In genomic region chrX:16913118-16913517, GRCm38 (mm10) we compare ENCODE assay signal across 6 mouse cellular contexts. TPM values are rescaled to one million over a fixed set of nuclear protein-coding genes. Genes with fewer than 3 reads are reported as not detected.
"Had no signal": no experiment of that assay in that cellular context is flagged by ENCODE, and none has a peak within 500 bp of the region (broad histone marks: within the 10 kb centered on the region; RNA-seq: fewer than 3 reads in every experiment).

No protein-coding gene starts in this region.

- DNase-seq: kidney, postnatal 14 days; lung, postnatal 36 days; right cerebral cortex, adult 18-20 months; right cerebral cortex, postnatal 25 days; thymus, postnatal 4 days had no signal

RNA-seq across cellular contexts. Expression of gene Ndp, which starts 1.5 kb away (rescaled TPM):
- total RNA-seq: megakaryocyte progenitor cell, adult 5-6 weeks had no signal
